ENCODE assay signal across 14 mouse cellular contexts in genomic region chr13:97453090-97453430, GRCm38 (mm10).
DNase-seq lines count a peak whose midpoint lies in the region; ATAC-seq and TF ChIP-seq lines count a peak whose summit lies in the region.
"Had no signal": no experiment of that assay in that cellular context is flagged by ENCODE, and none has a peak within 500 bp of the region (broad histone marks: within the 10 kb centered on the region; RNA-seq: fewer than 3 reads in every experiment).

No protein-coding gene starts in this region.

- no peak for TF ChIP-seq CTCF in lung, embryonic 14.5 days (IDR thresholded peaks at IDR 0.05; ENCODE audit: low read depth)
- no peak for TF ChIP-seq CTCF in lung, adult 2 months (IDR thresholded peaks at IDR 0.05; ENCODE audit: insufficient read depth, low read length)
- TF ChIP-seq CTCF in small intestine, adult 2 months (IDR thresholded peaks at IDR 0.05; ENCODE audit: extremely low read depth, insufficient read length, insufficient replicate concordance, low read depth, low read length): no peak

- H3K9me3 ChIP-seq in lung, embryonic 14.5 days (ENCODE audit: low read depth, low read length): no peaks in the 10 kb centered on the region
- H3K9me3 ChIP-seq in intestine, embryonic 16.5 days (ENCODE audit: control insufficient read depth, low read length): no peaks in the 10 kb centered on the region
- H3K9me3 ChIP-seq: forebrain, embryonic 15.5 days had no signal

- 0 out of 2 replicates have a peak, but pooled peaks have one; percentile 35 for ATAC-seq in lung, embryonic 14.5 days (ENCODE audit: insufficient read depth)
- peak; percentile 84 for ATAC-seq in intestine, embryonic 16.5 days
- ATAC-seq: forebrain, embryonic 15.5 days had no signal

- peak overlapping the region; percentile 33; the same call in 1 of the 2 replicates for H3K27ac ChIP-seq in lung, embryonic 14.5 days (ENCODE audit: low read depth)
- peak overlapping the region; percentile 25 for H3K27ac ChIP-seq in intestine, embryonic 16.5 days (ENCODE audit: low read length)
- peak overlapping the region; percentile 72 for H3K27ac ChIP-seq in small intestine, adult 2 months (ENCODE audit: insufficient read depth, low read depth, low read length)
- H3K27ac ChIP-seq: forebrain, embryonic 15.5 days; kidney, postnatal 0 days; macrophage had no signal

- H3K4me2 ChIP-seq in lung, embryonic 14.5 days: no peak overlapping the region
- H3K4me2 ChIP-seq in intestine, embryonic 16.5 days (ENCODE audit: low read depth, low read length): no peak overlapping the region
- H3K4me2 ChIP-seq: forebrain, embryonic 15.5 days had no signal

- no peak overlapping the region for H3K9ac ChIP-seq in lung, embryonic 14.5 days
- H3K9ac ChIP-seq in intestine, embryonic 16.5 days (ENCODE audit: low read depth, low read length): no peak overlapping the region
- H3K9ac ChIP-seq: forebrain, embryonic 15.5 days had no signal

- no peaks in the 10 kb centered on the region for H3K36me3 ChIP-seq in lung, embryonic 14.5 days (ENCODE audit: insufficient read depth)
- H3K36me3 ChIP-seq in intestine, embryonic 16.5 days (ENCODE audit: control insufficient read depth, insufficient read depth, low read length): no peaks in the 10 kb centered on the region
- no peaks in the 10 kb centered on the region for H3K36me3 ChIP-seq in small intestine, adult 2 months (ENCODE audit: control insufficient read depth, insufficient read depth, low read length)
- H3K36me3 ChIP-seq: forebrain, embryonic 15.5 days had no signal

- DNase-seq in lung, embryonic 14.5 days: no peak
- no peak for DNase-seq in lung, adult 2 months
- peak; percentile 52 for DNase-seq in embryo, embryonic 11 days
- no peak for DNase-seq in adrenal gland, adult 18-20 months (ENCODE audit: low spot score in 2 of 2)
- no peak for DNase-seq in frontal cortex, postnatal 14 days (ENCODE audit: low spot score in 2 of 2)
- no peak for DNase-seq in gastrocnemius, postnatal 10 days
- DNase-seq: cerebellum, adult 11-12 months; right cerebral cortex, postnatal 14 days; thymus, postnatal 4 days had no signal

- H3K27me3 ChIP-seq in lung, embryonic 14.5 days (ENCODE audit: insufficient read depth, low read length): no peaks in the 10 kb centered on the region
- no peaks in the 10 kb centered on the region for H3K27me3 ChIP-seq in intestine, embryonic 16.5 days (replicated peaks; ENCODE audit: control insufficient read depth, insufficient read depth, low read length)
- no peaks in the 10 kb centered on the region for H3K27me3 ChIP-seq in small intestine, adult 2 months (ENCODE audit: control insufficient read depth, insufficient read depth, low read length)
- H3K27me3 ChIP-seq: forebrain, embryonic 15.5 days had no signal

- TF ChIP-seq POLR2A in lung, adult 2 months (IDR thresholded peaks at IDR 0.05; ENCODE audit: borderline replicate concordance, extremely low read depth, low read depth, low read length): no peak
- no peak for TF ChIP-seq POLR2A in small intestine, adult 2 months (IDR thresholded peaks at IDR 0.05; ENCODE audit: low read depth, low read length)

- H3K4me1 ChIP-seq in lung, embryonic 14.5 days (ENCODE audit: insufficient read depth): peaks cover 9% of the 10 kb centered on the region; the same call in 1 of the 2 replicates
- no peaks in the 10 kb centered on the region for H3K4me1 ChIP-seq in lung, adult 2 months (ENCODE audit: control insufficient read depth, insufficient read depth, low read length)
- H3K4me1 ChIP-seq in intestine, embryonic 16.5 days (ENCODE audit: control insufficient read depth, insufficient read depth, low read length): peaks cover 34% of the 10 kb centered on the region
- H3K4me1 ChIP-seq in small intestine, adult 2 months (ENCODE audit: control insufficient read depth, insufficient read depth, insufficient read length, low read length): peaks cover 36% of the 10 kb centered on the region

- 25% methylated on average over 5 of the region's 5 CpGs for WGBS in lung, embryonic 14.5 days
- 62% methylated on average over 5 of the region's 5 CpGs for WGBS in lung, adult 2 months
- WGBS in intestine, embryonic 16.5 days: 19% methylated on average over 5 of the region's 5 CpGs
- 23% methylated on average over 5 of the region's 5 CpGs for WGBS in small intestine, adult 2 months

- H3K4me3 ChIP-seq in lung, embryonic 14.5 days (ENCODE audit: low read depth, low read length): no peak overlapping the region
- H3K4me3 ChIP-seq in lung, adult 2 months (replicated peaks; ENCODE audit: extremely low read depth, low read depth, low read length): no peak overlapping the region
- H3K4me3 ChIP-seq in intestine, embryonic 16.5 days (ENCODE audit: low read length): no peak overlapping the region
- H3K4me3 ChIP-seq in small intestine, adult 2 months (ENCODE audit: low read depth, low read length): no peak overlapping the region
- H3K4me3 ChIP-seq: forebrain, embryonic 15.5 days had no signal
